Mouse (Mus musculus): ENCODE data around the gene Ryk.

DNA sequence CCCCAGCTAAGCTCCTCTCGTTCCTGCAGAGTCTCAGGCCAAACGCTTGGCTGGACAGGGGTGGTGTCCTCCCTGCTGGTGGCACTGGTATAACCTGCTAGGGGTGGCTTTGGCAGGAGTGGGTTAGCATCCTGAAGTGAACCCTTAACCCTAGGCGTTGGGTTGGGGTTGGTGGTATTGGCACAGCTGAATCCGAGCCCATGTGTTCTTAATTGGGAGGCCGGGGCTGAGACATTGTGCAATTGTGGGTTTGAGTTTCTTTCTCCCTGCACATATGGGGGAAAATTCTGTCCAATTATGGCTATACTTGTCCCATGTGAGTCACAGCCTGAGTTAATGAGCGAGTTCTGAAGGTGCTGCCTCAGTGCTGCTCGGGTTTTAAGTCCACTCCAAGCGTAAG lies 7.8 kb downstream of the Ryk start:
- TF ChIP-seq POLR2A (IDR thresholded peaks at IDR 0.05; ENCODE audit: insufficient read depth, low read depth, low read length) (no peak), CTCF (IDR thresholded peaks at IDR 0.05) (no peak), EP300 (IDR thresholded peaks at IDR 0.05; ENCODE audit: insufficient read depth, low read depth, low read length) (no peak)
